Mouse (Mus musculus): ENCODE data around the gene Cacna1g. TPM values are rescaled to one million over a fixed set of nuclear protein-coding genes. Genes with fewer than 3 reads are reported as not detected.

Cacna1g gene
- polyA plus RNA-seq, 1 experiment: not detected

- no peak for TF ChIP-seq FLI1 (IDR thresholded peaks at IDR 0.05; ENCODE audit: low read length)
- H3K36me3 ChIP-seq (replicated peaks; ENCODE audit: low read length): no peaks in the 10 kb centered on the region
- H3K27me3 ChIP-seq (replicated peaks): peaks cover 87% of the 10 kb centered on the region
- H3K9me3 ChIP-seq: no peaks in the 10 kb centered on the region
- H3K4me3 ChIP-seq (replicated peaks): no peak overlapping the region
- no peaks in the 10 kb centered on the region for H3K4me1 ChIP-seq
Observed at GRCm38 (mm10) chr11:94451091-94451773, 22.8 kb downstream of the Cacna1g start.

GRCm38 (mm10) chr11:94449886-94450285 is 24.1 kb downstream of the Cacna1g start:
- Histone ChIP-seq H3K9me3 (no peaks in the 10 kb centered on the region), H3K4me3 (replicated peaks) (no peak overlapping the region), H3K27me3 (replicated peaks) (peaks cover 86% of the 10 kb centered on the region), H3K4me1 (no peaks in the 10 kb centered on the region), H3K36me3 (replicated peaks; ENCODE audit: low read length) (no peaks in the 10 kb centered on the region)
- no peak for TF ChIP-seq GATA1 (IDR thresholded peaks at IDR 0.05; ENCODE audit: borderline replicate concordance, low read length)
- no peak for TF ChIP-seq FLI1 (IDR thresholded peaks at IDR 0.05; ENCODE audit: low read length)

- no peaks in the 10 kb centered on the region for H3K9me3 ChIP-seq
- H3K36me3 ChIP-seq (replicated peaks; ENCODE audit: low read length): no peaks in the 10 kb centered on the region
- no peaks in the 10 kb centered on the region for H3K4me1 ChIP-seq
- H3K4me3 ChIP-seq (replicated peaks): no peak overlapping the region
- TF ChIP-seq GATA1 (IDR thresholded peaks at IDR 0.05; ENCODE audit: borderline replicate concordance, low read length) (no peak), FLI1 (IDR thresholded peaks at IDR 0.05; ENCODE audit: low read length) (no peak)
- peaks cover 86% of the 10 kb centered on the region for H3K27me3 ChIP-seq (replicated peaks)
Observed at GRCm38 (mm10) chr11:94449239-94449638, 24.8 kb downstream of the Cacna1g start.

- TF ChIP-seq FLI1 (IDR thresholded peaks at IDR 0.05; ENCODE audit: low read length) (no peak), GATA1 (IDR thresholded peaks at IDR 0.05; ENCODE audit: borderline replicate concordance, low read length) (no peak)
- no peaks in the 10 kb centered on the region for H3K4me1 ChIP-seq
- H3K27me3 ChIP-seq (replicated peaks): peaks cover 90% of the 10 kb centered on the region
- no peaks in the 10 kb centered on the region for H3K36me3 ChIP-seq (replicated peaks; ENCODE audit: low read length)
- H3K4me3 ChIP-seq (replicated peaks): no peak overlapping the region
- no peaks in the 10 kb centered on the region for H3K9me3 ChIP-seq
Observed at GRCm38 (mm10) chr11:94447017-94447416, 27.0 kb downstream of the Cacna1g start.

- Histone ChIP-seq H3K27me3 (replicated peaks) (peaks cover 88% of the 10 kb centered on the region), H3K36me3 (replicated peaks; ENCODE audit: low read length) (no peaks in the 10 kb centered on the region), H3K4me3 (replicated peaks) (no peak overlapping the region), H3K4me1 (no peaks in the 10 kb centered on the region), H3K9me3 (no peaks in the 10 kb centered on the region)
- TF ChIP-seq FLI1 (IDR thresholded peaks at IDR 0.05; ENCODE audit: low read length) (no peak), GATA1 (IDR thresholded peaks at IDR 0.05; ENCODE audit: borderline replicate concordance, low read length) (no peak)
Observed at GRCm38 (mm10) chr11:94445300-94445699, 28.7 kb downstream of the Cacna1g start.

- Histone ChIP-seq H3K4me3 (replicated peaks) (no peak overlapping the region), H3K36me3 (replicated peaks; ENCODE audit: low read length) (no peaks in the 10 kb centered on the region), H3K9me3 (no peaks in the 10 kb centered on the region), H3K27me3 (replicated peaks) (peaks cover 88% of the 10 kb centered on the region), H3K4me1 (no peaks in the 10 kb centered on the region)
- TF ChIP-seq FLI1 (IDR thresholded peaks at IDR 0.05; ENCODE audit: low read length): no peak
- no peak for TF ChIP-seq GATA1 (IDR thresholded peaks at IDR 0.05; ENCODE audit: borderline replicate concordance, low read length)
Observed at GRCm38 (mm10) chr11:94444829-94445228, 29.2 kb downstream of the Cacna1g start.

- no peak for TF ChIP-seq FLI1 (IDR thresholded peaks at IDR 0.05; ENCODE audit: low read length)
- TF ChIP-seq GATA1 (IDR thresholded peaks at IDR 0.05; ENCODE audit: borderline replicate concordance, low read length): no peak
- Histone ChIP-seq H3K4me3 (replicated peaks) (no peak overlapping the region), H3K4me1 (no peaks in the 10 kb centered on the region), H3K36me3 (replicated peaks; ENCODE audit: low read length) (no peaks in the 10 kb centered on the region), H3K9me3 (no peaks in the 10 kb centered on the region), H3K27me3 (replicated peaks) (peaks cover 89% of the 10 kb centered on the region)
Observed at GRCm38 (mm10) chr11:94441752-94442151, 32.2 kb downstream of the Cacna1g start.

- Histone ChIP-seq H3K9me3 (no peaks in the 10 kb centered on the region), H3K4me1 (no peaks in the 10 kb centered on the region), H3K4me3 (replicated peaks) (no peak overlapping the region), H3K27me3 (replicated peaks) (peaks cover 88% of the 10 kb centered on the region), H3K36me3 (replicated peaks; ENCODE audit: low read length) (no peaks in the 10 kb centered on the region)
- TF ChIP-seq GATA1 (IDR thresholded peaks at IDR 0.05; ENCODE audit: borderline replicate concordance, low read length): no peak
- TF ChIP-seq FLI1 (IDR thresholded peaks at IDR 0.05; ENCODE audit: low read length): no peak
Observed at GRCm38 (mm10) chr11:94441122-94441521, 32.9 kb downstream of the Cacna1g start.

- H3K27me3 ChIP-seq (replicated peaks): peaks cover 83% of the 10 kb centered on the region
- TF ChIP-seq GATA1 (IDR thresholded peaks at IDR 0.05; ENCODE audit: borderline replicate concordance, low read length): no peak
- no peaks in the 10 kb centered on the region for H3K36me3 ChIP-seq (replicated peaks; ENCODE audit: low read length)
- H3K4me1 ChIP-seq: no peaks in the 10 kb centered on the region
- no peaks in the 10 kb centered on the region for H3K9me3 ChIP-seq
- H3K4me3 ChIP-seq (replicated peaks): no peak overlapping the region
Observed at GRCm38 (mm10) chr11:94440421-94440820, 33.6 kb downstream of the Cacna1g start.

- TF ChIP-seq GATA1 (IDR thresholded peaks at IDR 0.05; ENCODE audit: borderline replicate concordance, low read length): no peak
- no peak for TF ChIP-seq FLI1 (IDR thresholded peaks at IDR 0.05; ENCODE audit: low read length)
- no peak overlapping the region for H3K4me3 ChIP-seq (replicated peaks)
- H3K36me3 ChIP-seq (replicated peaks; ENCODE audit: low read length): no peaks in the 10 kb centered on the region
- peaks cover 4% of the 10 kb centered on the region; the same call in 1 of the 2 replicates for H3K4me1 ChIP-seq
- peaks cover 91% of the 10 kb centered on the region for H3K27me3 ChIP-seq (replicated peaks)
- H3K9me3 ChIP-seq: no peaks in the 10 kb centered on the region
Observed at GRCm38 (mm10) chr11:94429011-94429651, 44.9 kb downstream of the Cacna1g start.

Measured in megakaryocyte, embryonic 14.5 days (primary cell).